Mouse (Mus musculus) myocyte (in vitro differentiated cells): ENCODE data around the gene Mprip. TPM values are rescaled to one million over a fixed set of nuclear protein-coding genes. Genes with fewer than 3 reads are reported as not detected.

ENCODE experiments used
- H3K27me3 ChIP-seq: one replicate; pipeline ENCODE4 v1.6.1; 2011; ENCODE audit not compliant: control insufficient read depth, insufficient read depth, insufficient read length
- H3K36me3 ChIP-seq: one replicate; pipeline ENCODE4 v1.6.1; 2011; ENCODE audit not compliant: control insufficient read depth, insufficient read depth
- H3K4me2 ChIP-seq: one replicate; pipeline ENCODE4 v1.6.1; 2011; ENCODE audit warnings: low read depth, control low read depth
- H3K4me3 ChIP-seq: one replicate; pipeline ENCODE4 v1.5.1; 2011; ENCODE audit warnings: mild to moderate bottlenecking, control low read depth, moderate library complexity
- H3K79me2 ChIP-seq: one replicate; pipeline ENCODE4 v1.6.1; 2011; ENCODE audit not compliant: control insufficient read depth, insufficient read depth
- H3ac ChIP-seq: one replicate; pipeline ENCODE4 v1.6.1; 2011; ENCODE audit not compliant: control insufficient read depth, insufficient read length
- CEBPB ChIP-seq: IDR thresholded peaks from 2 replicates; pipeline ENCODE4 v1.6.1; 2011; ENCODE audit warnings: mild to moderate bottlenecking, moderate library complexity; ENCODE audit not compliant: poor library complexity, insufficient read depth, severe bottlenecking
- E2F4 ChIP-seq: IDR thresholded peaks from one replicate; pipeline ENCODE4 v1.6.1; 2011; ENCODE audit warnings: mild to moderate bottlenecking, control low read depth, moderate library complexity; ENCODE audit not compliant: insufficient read depth
- MAX ChIP-seq: IDR thresholded peaks from one replicate; pipeline ENCODE4 v1.6.1; 2011; ENCODE audit warnings: low read depth, mild to moderate bottlenecking, control low read depth
- MYOD1 ChIP-seq, 3 experiments: IDR thresholded peaks; one replicate each; pipeline ENCODE4 v1.6.1; 2011; ENCODE audit warnings: control low read depth in 2 of 3, low read depth in 2 of 3, mild to moderate bottlenecking in 2 of 3, moderate library complexity in 1 of 3; ENCODE audit not compliant: insufficient read length in 2 of 3, control insufficient read depth in 1 of 3
- MYOG ChIP-seq, 3 experiments: IDR thresholded peaks; one replicate each; pipeline ENCODE4 v1.6.1; 2011; ENCODE audit warnings: control low read depth in 2 of 3, low read depth in 2 of 3, mild to moderate bottlenecking in 2 of 3; ENCODE audit not compliant: insufficient read length in 2 of 3, control insufficient read depth in 1 of 3, insufficient read depth in 1 of 3
- POLR2A ChIP-seq: IDR thresholded peaks from one replicate; pipeline ENCODE4 v1.6.1; 2011; ENCODE audit warnings: low read depth, mild to moderate bottlenecking, control low read depth, moderate library complexity; ENCODE audit not compliant: insufficient read length
- POLR2AphosphoS2 ChIP-seq: IDR thresholded peaks from one replicate; pipeline ENCODE4 v1.6.1; 2011; ENCODE audit warnings: low read depth, control low read depth; ENCODE audit not compliant: insufficient read length
- REST ChIP-seq: IDR thresholded peaks from one replicate; pipeline ENCODE4 v1.6.1; 2011; ENCODE audit warnings: mild to moderate bottlenecking, control low read depth, moderate library complexity; ENCODE audit not compliant: insufficient read depth, insufficient read length
- SRF ChIP-seq: IDR thresholded peaks from one replicate; pipeline ENCODE4 v1.6.1; 2011; ENCODE audit warnings: low read depth; ENCODE audit not compliant: control insufficient read depth, insufficient read length
- TCF12 ChIP-seq: IDR thresholded peaks from one replicate; pipeline ENCODE4 v1.6.1; 2011; ENCODE audit warnings: mild to moderate bottlenecking, control low read depth; ENCODE audit not compliant: poor library complexity, insufficient read depth, severe bottlenecking
- TCF3 ChIP-seq: IDR thresholded peaks from one replicate; pipeline ENCODE4 v1.6.1; 2011; ENCODE audit warnings: low read depth, control low read depth; ENCODE audit not compliant: insufficient read length
- USF1 ChIP-seq: IDR thresholded peaks from one replicate; pipeline ENCODE4 v1.6.1; 2011; ENCODE audit warnings: low read depth, mild to moderate bottlenecking, control low read depth, moderate library complexity
- polyA plus RNA-seq: library from polyadenylated mRNA; unstranded; fragments of >200 nt; fragmentation: generic; extraction: Trizol; gene quantifications from one replicate; pipeline ENCODE4 v1.2.1, GENCODE M21; 2012; ENCODE audit warnings: missing spikeins

Gene Mprip
- polyA plus RNA-seq, 1 experiment = 191 TPM

- peaks cover 36% of the 10 kb centered on the region for H3K36me3 ChIP-seq
- H3K79me2 ChIP-seq = no peaks in the 10 kb centered on the region
- no peak overlapping the region for H3K4me3 ChIP-seq
- no peaks in the 10 kb centered on the region for H3K27me3 ChIP-seq
- H3ac ChIP-seq = no peak overlapping the region
- TF ChIP-seq POLR2AphosphoS2 (peak; percentile 77), POLR2A (peak; percentile 12), SRF (no peak), USF1 (no peak), E2F4 (no peak), TCF12 (no peak)
- H3K4me2 ChIP-seq = no peak overlapping the region
Measured at GRCm38 (mm10) chr11:59778181-59778873, 117.2 kb downstream of the Mprip start.

DNA sequence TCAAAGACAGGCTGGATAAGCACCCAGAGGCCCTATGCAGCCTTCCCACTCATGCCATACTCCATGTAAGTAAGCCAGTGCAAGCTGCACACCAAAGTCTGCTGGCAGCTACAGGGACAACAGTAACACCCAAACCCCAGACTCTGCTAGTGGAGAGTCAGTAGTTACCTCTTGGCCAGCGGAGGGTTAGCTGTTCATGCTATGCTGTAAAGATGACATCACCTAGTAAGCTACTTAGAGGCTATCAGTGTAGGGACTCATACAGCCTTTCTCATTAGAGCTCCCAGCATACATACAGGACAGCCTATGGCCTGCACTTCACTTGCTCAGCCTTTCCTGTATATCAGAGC, 117.7 kb downstream of the Mprip start:
- peaks cover 33% of the 10 kb centered on the region for H3K36me3 ChIP-seq
- TF ChIP-seq REST (no peak), POLR2AphosphoS2 (no peak), TCF3 (no peak), E2F4 (no peak), POLR2A (no peak), MYOG (IDR thresholded peaks at IDR 0.05; ENCODE audit: control insufficient read depth in 1 of 3, insufficient read depth in 1 of 3, insufficient read length in 2 of 3, low read depth in 2 of 3) (no peak), USF1 (no peak), TCF12 (no peak), MAX (no peak), CEBPB (no peak), MYOD1 (IDR thresholded peaks at IDR 0.05; ENCODE audit: control insufficient read depth in 1 of 3, insufficient read length in 2 of 3, low read depth in 2 of 3) (no peak), SRF (no peak)

GRCm38 (mm10) chr11:59779406-59779805, 118.3 kb downstream of the Mprip start:
- no peak overlapping the region for H3K4me2 ChIP-seq
- no peak for TF ChIP-seq SRF
- TF ChIP-seq TCF3 = no peak
- no peak for TF ChIP-seq MYOD1 (IDR thresholded peaks at IDR 0.05; ENCODE audit: control insufficient read depth in 1 of 3, insufficient read length in 2 of 3, low read depth in 2 of 3)
- no peak for TF ChIP-seq TCF12
- TF ChIP-seq USF1 = no peak
- TF ChIP-seq MYOG (IDR thresholded peaks at IDR 0.05; ENCODE audit: control insufficient read depth in 1 of 3, insufficient read depth in 1 of 3, insufficient read length in 2 of 3, low read depth in 2 of 3) = no peak
- TF ChIP-seq E2F4 = no peak
- no peak for TF ChIP-seq MAX
- TF ChIP-seq POLR2A = no peak
- TF ChIP-seq REST = no peak
- no peak for TF ChIP-seq POLR2AphosphoS2
- TF ChIP-seq CEBPB = no peak
- no peaks in the 10 kb centered on the region for H3K27me3 ChIP-seq
- no peaks in the 10 kb centered on the region for H3K79me2 ChIP-seq
- peaks cover 28% of the 10 kb centered on the region for H3K36me3 ChIP-seq
- no peak overlapping the region for H3ac ChIP-seq
- no peak overlapping the region for H3K4me3 ChIP-seq

More for the DNA sequence above, 117.7 kb downstream of the Mprip start:
- Histone ChIP-seq H3K79me2 (no peaks in the 10 kb centered on the region), H3ac (no peak overlapping the region), H3K4me2 (no peak overlapping the region), H3K4me3 (no peak overlapping the region), H3K27me3 (no peaks in the 10 kb centered on the region)

DNA sequence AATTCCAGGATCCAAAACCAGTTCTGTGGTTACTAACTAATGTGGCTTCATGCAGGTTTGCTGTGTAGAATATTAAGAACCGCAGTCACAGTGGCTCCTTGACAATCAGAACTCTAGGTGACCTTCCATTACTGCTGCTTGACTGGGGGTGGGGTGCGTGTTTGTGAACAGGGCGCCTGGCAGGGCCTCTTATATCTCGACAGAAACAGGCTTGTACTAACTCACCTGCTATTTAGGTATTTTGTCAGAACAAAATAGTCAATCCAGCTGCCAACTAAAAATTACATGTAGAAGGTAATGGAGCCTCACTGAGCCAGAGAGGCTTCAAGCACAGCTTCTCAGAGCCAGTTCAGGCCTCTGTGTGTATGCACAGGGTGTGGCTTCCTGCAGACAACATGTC, 119.1 kb downstream of the Mprip start:
- Histone ChIP-seq H3K79me2 (no peaks in the 10 kb centered on the region), H3K4me2 (no peak overlapping the region), H3K36me3 (peaks cover 25% of the 10 kb centered on the region), H3K27me3 (no peaks in the 10 kb centered on the region), H3ac (no peak overlapping the region), H3K4me3 (no peak overlapping the region)
- TF ChIP-seq CEBPB = no peak
- TF ChIP-seq POLR2AphosphoS2 = peak; percentile 59

GRCm38 (mm10) chr11:59782091-59782590, 121.0 kb downstream of the Mprip start:
- TF ChIP-seq USF1 = no peak
- no peak for TF ChIP-seq TCF3
- no peak for TF ChIP-seq POLR2AphosphoS2
- TF ChIP-seq CEBPB = no peak
- no peak for TF ChIP-seq SRF
- no peak for TF ChIP-seq POLR2A
- no peak for TF ChIP-seq E2F4
- no peak for TF ChIP-seq MYOD1 (IDR thresholded peaks at IDR 0.05; ENCODE audit: control insufficient read depth in 1 of 3, insufficient read length in 2 of 3, low read depth in 2 of 3)
- no peak overlapping the region for H3K4me3 ChIP-seq
- no peaks in the 10 kb centered on the region for H3K27me3 ChIP-seq
- H3K79me2 ChIP-seq = no peaks in the 10 kb centered on the region
- peaks cover 15% of the 10 kb centered on the region for H3K36me3 ChIP-seq
- H3K4me2 ChIP-seq = no peak overlapping the region
- H3ac ChIP-seq = no peak overlapping the region
